Mouse (Mus musculus) embryonic facial prominence, embryonic 14.5 days (tissue): ENCODE results near the gene Ntn4. TPM values are rescaled to one million over a fixed set of nuclear protein-coding genes. Genes with fewer than 3 reads are reported as not detected.

Experiments used
- ATAC-seq: fragments of 200-750 bp; cut with Nextera tagmentation; 2 replicates; pipeline ENCODE4 v1.8.0; 2017; ENCODE audit warnings: low read depth, moderate number of reproducible peaks, moderate TSS enrichment
- DNase-seq: peaks from one replicate; pipeline ENCODE4 v3.0.0-alpha.2; 2015; ENCODE audit warnings: low spot score
- H3K27ac ChIP-seq: fragments of 300-500 bp; sonication (generic); replicated peaks from 2 replicates; pipeline ENCODE4 v1.5.1; 2014; ENCODE audit warnings: low read depth, mild to moderate bottlenecking, low read length, moderate library complexity
- H3K27me3 ChIP-seq: fragments of 300-500 bp; sonication (generic); replicated peaks from 2 replicates; pipeline ENCODE4 v1.6.1; 2014; ENCODE audit warnings: low read length; ENCODE audit not compliant: control insufficient read depth, insufficient read depth
- H3K36me3 ChIP-seq: fragments of 300-500 bp; sonication (generic); 2 replicates; pipeline ENCODE4 v1.6.1; 2014; ENCODE audit warnings: low read length, mixed read lengths; ENCODE audit not compliant: control insufficient read depth, insufficient read depth
- H3K4me1 ChIP-seq: fragments of 300-500 bp; sonication (generic); 2 replicates; pipeline ENCODE4 v1.6.1; 2014; ENCODE audit warnings: antibody characterized with exemption, low read length; ENCODE audit not compliant: control insufficient read depth, insufficient read depth
- H3K4me2 ChIP-seq: fragments of 300-500 bp; sonication (generic); 2 replicates; pipeline ENCODE4 v1.6.1; 2014; ENCODE audit warnings: low read depth, mild to moderate bottlenecking, low read length, moderate library complexity, mixed read lengths
- H3K4me3 ChIP-seq: fragments of 300-500 bp; sonication (generic); 2 replicates; pipeline ENCODE4 v1.5.1; 2014; ENCODE audit warnings: low read depth, mild to moderate bottlenecking, low read length
- H3K9ac ChIP-seq: fragments of 300-500 bp; sonication (generic); 2 replicates; pipeline ENCODE4 v1.6.1; 2014; ENCODE audit warnings: low read depth, mild to moderate bottlenecking, low read length, moderate library complexity, mixed read lengths
- H3K9me3 ChIP-seq: fragments of 300-500 bp; sonication (generic); 2 replicates; pipeline ENCODE4 v1.6.1; 2016; ENCODE audit warnings: low read length; ENCODE audit not compliant: control insufficient read depth
- whole genome bisulfite sequencing: fragments of 180-500 bp; shearing (Covaris S2); extraction: QIAGEN DNeasy Blood & Tissue Kit; methylation state at CpG from one replicate; pipeline ENCODE4 v1.1.7; 2014; 5-methylcytosine and 5-hydroxymethylcytosine counted together
- polyA plus RNA-seq: library from polyadenylated mRNA; unstranded; fragments of >200 nt; fragmentation: Nextera tagmentation; extraction: Ambion mirVana; gene quantifications from 2 replicates; pipeline ENCODE4 v1.2.1, GENCODE M21; 2014

Gene Ntn4
- polyA plus RNA-seq, 1 experiment from 2014 or later: 0.74 TPM

DNA sequence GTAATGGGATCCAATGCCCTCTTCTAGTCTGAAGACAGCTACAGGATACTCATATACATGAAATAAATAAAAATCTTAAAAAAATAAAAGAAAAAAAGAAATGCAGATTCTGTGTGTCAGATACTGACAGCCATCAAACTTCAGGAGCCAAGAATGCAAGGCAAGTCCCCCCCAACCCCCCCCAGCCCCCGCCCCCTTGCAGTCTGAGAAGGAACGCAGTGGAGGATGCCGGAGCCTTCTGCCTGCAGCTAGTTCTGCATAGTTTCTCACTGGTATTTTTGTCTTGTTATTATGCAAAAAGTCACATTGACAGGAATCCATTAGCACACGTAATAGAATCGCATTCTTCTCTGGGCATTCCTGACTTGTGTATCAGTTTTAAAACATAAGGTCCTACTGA lies 87.7 kb downstream of the Ntn4 start:
- Histone ChIP-seq H3K4me2 (no peak overlapping the region), H3K27ac (no peak overlapping the region), H3K36me3 (no peaks in the 10 kb centered on the region), H3K27me3 (no peaks in the 10 kb centered on the region), H3K9me3 (no peaks in the 10 kb centered on the region), H3K4me3 (no peak overlapping the region), H3K4me1 (peaks cover 11% of the 10 kb centered on the region), H3K9ac (no peak overlapping the region)
- DNase-seq: no peak
- 47% methylated on average over 5 of the region's 5 CpGs for WGBS
- ATAC-seq: no peak

DNA sequence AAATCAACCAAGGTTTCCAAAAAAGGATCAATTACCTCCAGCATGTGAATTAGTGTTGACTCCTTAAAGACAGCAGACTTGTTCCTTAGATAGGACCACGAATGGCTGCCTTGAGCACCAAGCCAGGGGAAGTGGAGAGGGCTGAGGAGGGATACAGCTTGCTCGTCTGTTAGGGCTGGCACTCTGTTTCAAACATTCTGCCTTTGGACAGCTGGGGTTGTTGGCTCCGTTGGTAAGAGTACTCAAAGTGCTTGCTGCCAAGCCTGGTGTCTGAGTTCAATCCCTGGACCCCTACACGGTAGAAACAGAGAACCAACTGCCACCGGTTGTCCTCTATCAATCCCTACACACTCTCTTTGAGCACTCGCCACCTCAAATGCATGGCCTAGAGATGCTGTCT lies 90.0 kb downstream of the Ntn4 start:
- Histone ChIP-seq H3K9ac (no peak overlapping the region), H3K27me3 (no peaks in the 10 kb centered on the region), H3K36me3 (no peaks in the 10 kb centered on the region), H3K27ac (no peak overlapping the region), H3K4me3 (no peak overlapping the region), H3K9me3 (no peaks in the 10 kb centered on the region), H3K4me2 (no peak overlapping the region), H3K4me1 (no peaks in the 10 kb centered on the region)
- DNase-seq (no peak), ATAC-seq (no peak)
- WGBS: 75% methylated on average over 6 of the region's 6 CpGs

DNA sequence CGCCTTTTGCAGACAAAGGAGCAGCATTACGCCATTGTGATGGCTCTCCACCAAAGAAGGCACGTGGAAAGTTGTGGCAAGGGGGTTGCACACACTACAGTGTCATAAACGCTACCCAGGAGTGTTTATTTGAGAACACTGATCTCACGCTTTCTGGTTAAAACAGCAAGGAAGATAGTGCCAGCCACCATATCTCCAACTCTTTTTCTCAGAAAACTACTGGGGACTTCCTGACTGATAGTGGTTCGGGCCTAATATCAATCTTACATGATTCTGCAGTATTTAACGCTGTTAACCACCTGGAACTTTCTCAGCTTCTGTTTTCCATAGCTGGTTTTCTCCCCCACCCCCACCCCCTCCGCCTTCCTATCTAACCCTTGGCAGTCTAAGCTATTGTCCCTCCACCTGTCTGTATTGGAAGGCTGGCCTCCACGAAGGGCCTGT lies 90.8 kb downstream of the Ntn4 start:
- no peak overlapping the region for H3K9ac ChIP-seq
- no peak overlapping the region for H3K27ac ChIP-seq
- no peak for ATAC-seq
- H3K9me3 ChIP-seq: no peaks in the 10 kb centered on the region
- no peak overlapping the region for H3K4me2 ChIP-seq
- DNase-seq: no peak
- no peaks in the 10 kb centered on the region for H3K27me3 ChIP-seq
- 82% methylated on average over 9 of the region's 9 CpGs for WGBS
- no peaks in the 10 kb centered on the region for H3K36me3 ChIP-seq
- no peak overlapping the region for H3K4me3 ChIP-seq
- no peaks in the 10 kb centered on the region for H3K4me1 ChIP-seq

DNA sequence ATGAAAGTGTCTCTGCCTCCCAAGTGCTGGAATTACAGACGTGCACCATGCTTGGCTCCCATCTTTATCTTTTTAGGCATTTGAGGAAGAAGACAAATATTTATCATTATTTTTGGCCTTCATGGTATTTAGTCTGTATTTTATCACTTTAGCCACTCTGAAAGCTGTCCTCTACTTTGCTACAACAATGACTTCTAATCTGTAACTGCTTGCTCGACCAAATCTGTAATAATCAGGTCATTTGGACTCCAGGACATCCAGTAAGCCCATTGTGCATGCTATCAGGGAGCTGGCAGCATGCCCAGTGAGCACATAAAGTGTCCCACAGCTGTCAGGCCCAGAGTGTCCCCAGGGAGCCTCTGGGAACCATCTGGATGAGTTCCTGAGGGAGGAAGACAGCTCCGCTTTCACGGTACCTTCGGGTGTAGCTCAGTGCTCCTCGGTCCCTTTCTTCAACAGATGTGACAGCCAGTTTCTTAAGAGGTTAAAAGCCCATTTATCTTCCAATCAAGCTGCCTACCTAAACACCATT lies 95.7 kb downstream of the Ntn4 start:
- Histone ChIP-seq H3K4me2 (no peak overlapping the region), H3K9me3 (no peaks in the 10 kb centered on the region), H3K4me3 (no peak overlapping the region), H3K27me3 (no peaks in the 10 kb centered on the region), H3K4me1 (0 out of 2 replicates have a peak, but pooled peaks cover 3% of the 10 kb centered on the region), H3K27ac (no peak overlapping the region), H3K36me3 (no peaks in the 10 kb centered on the region), H3K9ac (no peak overlapping the region)
- 60% methylated on average over 6 of the region's 6 CpGs for WGBS
- ATAC-seq (no peak), DNase-seq (peak; percentile 83)

DNA sequence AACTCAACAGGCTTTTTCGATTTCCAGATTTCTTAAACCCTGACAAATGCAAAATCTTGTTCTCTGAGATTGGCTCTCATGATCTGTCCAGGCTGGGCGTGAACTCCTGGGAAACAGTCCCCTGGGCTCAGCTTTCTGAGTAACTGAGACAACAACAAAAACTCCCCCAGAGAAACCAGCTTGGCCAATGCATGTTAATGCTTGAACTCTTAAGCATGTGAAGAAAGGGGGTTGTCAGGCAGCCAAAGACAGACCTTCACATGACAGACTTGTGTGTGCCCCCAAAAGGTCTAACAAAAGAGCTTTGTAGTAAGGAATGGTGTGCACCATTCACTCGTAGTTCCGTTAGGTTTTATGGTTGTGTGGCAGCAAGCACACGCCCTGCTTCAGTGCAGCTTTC lies 96.6 kb downstream of the Ntn4 start:
- H3K4me3 ChIP-seq: no peak overlapping the region
- H3K9ac ChIP-seq: no peak overlapping the region
- no peak overlapping the region for H3K27ac ChIP-seq
- ATAC-seq (no peak), DNase-seq (peak; percentile 44)
- no peak overlapping the region for H3K4me2 ChIP-seq
- no peaks in the 10 kb centered on the region for H3K9me3 ChIP-seq
- H3K27me3 ChIP-seq: no peaks in the 10 kb centered on the region
- no peaks in the 10 kb centered on the region for H3K36me3 ChIP-seq
- WGBS: 64% methylated on average over 5 of the region's 5 CpGs
- H3K4me1 ChIP-seq: 0 out of 2 replicates have a peak, but pooled peaks cover 5% of the 10 kb centered on the region

DNA sequence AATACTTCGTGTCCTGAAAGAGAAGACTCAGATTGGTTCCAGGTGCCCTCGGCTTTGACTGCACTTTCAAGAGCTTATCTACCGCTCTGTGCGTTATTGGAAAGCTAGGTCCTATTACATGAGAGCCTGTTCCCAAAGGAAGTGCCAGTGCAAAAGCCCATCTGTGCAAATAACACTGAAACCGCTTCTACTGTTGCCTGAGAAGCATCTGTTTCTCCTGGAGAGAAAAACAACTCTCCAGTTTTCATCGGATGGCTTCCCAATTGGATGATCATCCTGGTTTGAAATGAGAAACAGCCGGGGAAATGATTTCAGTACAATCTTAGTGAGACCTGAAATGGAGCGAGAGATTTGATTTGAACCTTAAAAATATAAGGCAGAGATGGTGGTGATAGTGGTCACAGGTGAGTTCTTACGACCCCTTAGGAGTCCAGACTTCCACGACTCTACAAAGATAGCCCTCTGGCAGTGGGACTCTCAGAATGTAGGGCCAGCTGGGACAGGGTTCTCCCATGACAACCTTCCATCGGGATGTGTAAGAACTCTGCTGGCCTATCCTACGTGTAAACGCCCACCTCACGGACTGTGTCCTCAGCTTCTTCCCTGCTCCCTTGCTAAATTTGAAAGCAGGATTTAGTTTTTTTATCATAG lies 101.1 kb downstream of the Ntn4 start:
- Histone ChIP-seq H3K27me3 (no peaks in the 10 kb centered on the region), H3K9ac (no peak overlapping the region), H3K9me3 (no peaks in the 10 kb centered on the region), H3K4me1 (0 out of 2 replicates have a peak, but pooled peaks cover 5% of the 10 kb centered on the region), H3K27ac (peak overlapping the region; percentile 48), H3K36me3 (no peaks in the 10 kb centered on the region), H3K4me3 (no peak overlapping the region), H3K4me2 (no peak overlapping the region)
- DNase-seq (peak; percentile 73), ATAC-seq (peak; percentile 53; the same call in 1 of the 2 replicates)
- WGBS: 39% methylated on average over 14 of the region's 14 CpGs

DNA sequence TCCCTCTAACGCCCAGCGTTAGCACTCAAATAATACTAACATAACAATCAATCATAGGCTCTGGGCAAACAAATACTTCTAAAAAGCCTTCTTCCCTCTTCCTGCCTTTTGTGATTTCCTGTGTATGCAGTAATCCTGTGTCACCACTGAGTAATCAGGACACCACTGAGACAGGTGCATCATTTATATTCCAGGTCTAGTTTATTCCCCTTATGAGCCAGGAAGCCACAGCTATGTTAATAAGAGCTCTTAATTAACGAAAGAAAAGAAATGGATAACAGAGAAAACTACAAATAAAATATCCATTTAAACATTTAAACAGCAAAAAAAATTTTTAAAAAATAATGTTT lies 101.6 kb downstream of the Ntn4 start:
- H3K36me3 ChIP-seq: no peaks in the 10 kb centered on the region
- DNase-seq (no peak), ATAC-seq (no peak)
- H3K9ac ChIP-seq: no peak overlapping the region
- H3K27me3 ChIP-seq: no peaks in the 10 kb centered on the region
- H3K9me3 ChIP-seq: no peaks in the 10 kb centered on the region
- H3K4me3 ChIP-seq: no peak overlapping the region
- peak overlapping the region; percentile 48 for H3K27ac ChIP-seq
- 0 out of 2 replicates have a peak, but pooled peaks cover 5% of the 10 kb centered on the region for H3K4me1 ChIP-seq
- no peak overlapping the region for H3K4me2 ChIP-seq
- 62% methylated on average over 3 of the region's 3 CpGs for WGBS

DNA sequence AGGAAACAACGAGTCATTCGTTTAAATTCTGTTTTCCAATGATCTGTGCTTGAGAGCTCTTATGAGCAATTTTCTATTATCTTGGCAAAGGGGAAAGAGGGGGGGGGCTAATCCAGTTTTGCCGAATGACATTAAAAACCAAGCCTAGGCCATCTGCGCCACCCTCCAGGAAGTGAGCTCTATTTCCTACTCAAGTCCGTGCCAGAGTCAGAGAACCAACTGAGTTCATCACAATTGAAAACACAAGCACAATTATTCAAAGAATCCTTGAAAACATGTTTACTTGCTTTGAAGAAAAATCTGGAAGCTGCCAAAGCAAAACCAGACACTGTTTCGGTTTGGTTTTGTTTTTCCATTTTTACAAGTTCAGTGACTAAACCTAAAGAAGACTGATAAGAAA lies 102.1 kb downstream of the Ntn4 start:
- H3K4me2 ChIP-seq: no peak overlapping the region
- WGBS: 40% methylated on average over 6 of the region's 6 CpGs
- 0 out of 2 replicates have a peak, but pooled peaks cover 5% of the 10 kb centered on the region for H3K4me1 ChIP-seq
- H3K4me3 ChIP-seq: no peak overlapping the region
- H3K9me3 ChIP-seq: no peaks in the 10 kb centered on the region
- no peaks in the 10 kb centered on the region for H3K27me3 ChIP-seq
- H3K27ac ChIP-seq: peak overlapping the region; percentile 8; the same call in 1 of the 2 replicates
- peak; percentile 46 for DNase-seq
- no peak for ATAC-seq
- H3K9ac ChIP-seq: no peak overlapping the region
- H3K36me3 ChIP-seq: no peaks in the 10 kb centered on the region
